Mouse (Mus musculus) testis, adult 2 months (tissue): ENCODE data around the gene Tmem150c.

Experiments used
- CTCF ChIP-seq: fragments of 200-500 bp; IDR thresholded peaks from 2 replicates; pipeline ENCODE4 v1.5.1; 2012; ENCODE audit warnings: low read depth, mild to moderate bottlenecking, inconsistent platforms, low read length, moderate library complexity; ENCODE audit not compliant: control insufficient read depth, insufficient read depth, insufficient replicate concordance
- POLR2A ChIP-seq: fragments of 200-500 bp; IDR thresholded peaks from 2 replicates; pipeline ENCODE4 v1.6.1; 2012; ENCODE audit warnings: low read depth, mild to moderate bottlenecking, inconsistent platforms, low read length, moderate library complexity; ENCODE audit not compliant: control insufficient read depth

GRCm38 (mm10) chr5:100052728-100053127, 106.9 kb downstream of the Tmem150c start:
- TF ChIP-seq CTCF, result no peak
- no peak for TF ChIP-seq POLR2A
